Mouse (Mus musculus) ES-E14 (cell line): ENCODE measurements around the gene Arhgap24.

Source experiments
- CHD2 ChIP-seq: IDR thresholded peaks from 2 replicates; pipeline ENCODE4 v1.6.1; 2014; ENCODE audit warnings: mild to moderate bottlenecking, low read depth, low read length, inconsistent platforms
- HCFC1 ChIP-seq: IDR thresholded peaks from 2 replicates; pipeline ENCODE4 v1.6.1; 2012; ENCODE audit warnings: low read length, inconsistent platforms, borderline replicate concordance; ENCODE audit not compliant: insufficient read depth
- MAFK ChIP-seq: IDR thresholded peaks from 2 replicates; pipeline ENCODE4 v1.6.1; 2014; ENCODE audit warnings: mild to moderate bottlenecking, low read depth, low read length, inconsistent platforms; ENCODE audit not compliant: insufficient read depth
- ZC3H11A ChIP-seq: IDR thresholded peaks from 2 replicates; pipeline ENCODE4 v1.6.1; 2012; ENCODE audit warnings: low read depth, mild to moderate bottlenecking, inconsistent platforms, low read length, borderline replicate concordance
- ZNF384 ChIP-seq: IDR thresholded peaks from 2 replicates; pipeline ENCODE4 v1.6.1; 2012; ENCODE audit warnings: low read depth, low read length, inconsistent platforms

DNA sequence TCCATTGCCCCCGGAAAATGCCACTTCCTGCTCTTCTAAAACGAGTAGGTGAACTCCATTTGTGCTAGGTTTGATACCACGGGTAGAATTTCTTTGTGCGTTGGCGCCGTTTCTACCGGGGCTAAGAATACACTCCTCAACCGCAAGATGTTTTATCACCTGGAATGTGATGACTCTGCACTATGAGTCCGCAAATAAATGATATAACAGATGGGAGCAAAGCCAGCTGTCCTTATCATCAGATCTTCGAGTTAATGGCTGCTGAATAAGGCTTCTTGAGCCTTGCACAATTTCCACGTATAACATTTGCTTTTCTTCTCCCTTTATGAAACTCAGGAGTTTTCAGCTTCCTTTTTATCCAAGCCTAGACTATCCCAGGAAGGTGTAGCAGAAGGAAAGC lies 378.6 kb downstream of the Arhgap24 start:
- TF ChIP-seq MAFK = no peak
- no peak for TF ChIP-seq CHD2
- no peak for TF ChIP-seq HCFC1
- TF ChIP-seq ZC3H11A = no peak
- TF ChIP-seq ZNF384 = no peak
